Mouse (Mus musculus): ENCODE data around the gene Ddc. TPM values are rescaled to one million over a fixed set of nuclear protein-coding genes. Genes with fewer than 3 reads are reported as not detected.

The Ddc gene
- polyA plus RNA-seq, 1 experiment from 2014 or later, result 21.7 TPM

DNA sequence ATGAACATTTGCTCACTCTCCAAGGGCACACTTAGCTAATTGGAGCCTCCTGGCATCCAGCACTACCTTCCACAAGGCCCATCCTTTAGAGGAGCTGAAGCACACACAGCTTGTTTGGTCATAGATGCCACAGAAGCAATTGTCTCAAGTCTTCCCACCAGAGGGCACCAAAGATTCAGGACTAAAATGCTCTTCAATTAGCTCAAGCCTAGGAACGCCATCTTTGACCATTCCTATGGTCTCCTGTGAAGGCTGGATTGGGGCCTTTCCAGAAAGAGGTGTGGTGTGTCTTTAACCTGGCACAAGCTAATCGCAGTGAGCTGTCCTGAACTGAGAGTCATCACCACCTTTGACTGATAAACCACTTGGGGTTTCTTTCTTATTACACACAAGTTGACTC lies 77.7 kb downstream of the Ddc start:
- H3K4me3 ChIP-seq (ENCODE audit: low read depth, low read length), result no peak overlapping the region
- WGBS, result 5% methylated on average over 2 of the region's 2 CpGs
- H3K27ac ChIP-seq (ENCODE audit: low read length), result no peak overlapping the region
- no peaks in the 10 kb centered on the region for H3K27me3 ChIP-seq (ENCODE audit: control insufficient read depth, insufficient read depth, low read depth, low read length)
- no peaks in the 10 kb centered on the region for H3K36me3 ChIP-seq (ENCODE audit: control insufficient read depth, insufficient read depth, low read length)
- no peak overlapping the region for H3K4me2 ChIP-seq (ENCODE audit: low read length)
- H3K9me3 ChIP-seq (replicated peaks; ENCODE audit: control insufficient read depth, low read length, poor library complexity, severe bottlenecking), result no peaks in the 10 kb centered on the region
- peaks cover 20% of the 10 kb centered on the region for H3K4me1 ChIP-seq (ENCODE audit: control insufficient read depth, insufficient read depth, low read length)
- no peak overlapping the region for H3K9ac ChIP-seq (ENCODE audit: low read depth, low read length)
- peak; percentile 69 for ATAC-seq

GRCm38 (mm10) chr11:11819206-11819605 lies 78.7 kb downstream of the Ddc start:
- no peaks in the 10 kb centered on the region for H3K36me3 ChIP-seq (ENCODE audit: control insufficient read depth, insufficient read depth, low read length)
- H3K27ac ChIP-seq (ENCODE audit: low read length), result no peak overlapping the region
- H3K9me3 ChIP-seq (replicated peaks; ENCODE audit: control insufficient read depth, low read length, poor library complexity, severe bottlenecking), result no peaks in the 10 kb centered on the region
- no peaks in the 10 kb centered on the region for H3K27me3 ChIP-seq (ENCODE audit: control insufficient read depth, insufficient read depth, low read depth, low read length)
- H3K9ac ChIP-seq (ENCODE audit: low read depth, low read length), result no peak overlapping the region
- WGBS, result 91% methylated on average over 5 of the region's 5 CpGs
- H3K4me1 ChIP-seq (ENCODE audit: control insufficient read depth, insufficient read depth, low read length), result peaks cover 20% of the 10 kb centered on the region
- no peak overlapping the region for H3K4me2 ChIP-seq (ENCODE audit: low read length)
- ATAC-seq, result no peak
- no peak overlapping the region for H3K4me3 ChIP-seq (ENCODE audit: low read depth, low read length)

DNA sequence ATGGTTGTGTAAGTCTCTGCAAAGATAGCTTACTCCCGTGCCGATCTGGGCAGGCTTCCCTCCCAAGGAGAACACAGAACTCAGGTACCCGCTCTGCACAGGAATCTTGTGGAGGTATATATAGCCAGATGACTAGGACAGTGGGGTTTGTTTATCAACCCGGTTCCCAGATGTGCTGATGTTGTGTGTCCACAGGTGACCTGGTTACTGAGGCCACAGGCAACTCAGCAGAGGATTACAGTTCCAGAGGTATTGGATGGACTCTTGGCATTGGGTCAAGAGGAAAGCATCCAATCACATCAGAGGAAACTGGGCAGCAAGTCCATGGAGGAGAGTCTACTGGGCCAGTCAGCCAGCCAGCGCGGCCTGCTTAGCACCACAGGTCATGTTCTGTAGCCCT lies 79.1 kb downstream of the Ddc start:
- H3K4me3 ChIP-seq (ENCODE audit: low read depth, low read length), result no peak overlapping the region
- WGBS, result 94% methylated on average over 6 of the region's 6 CpGs
- H3K4me2 ChIP-seq (ENCODE audit: low read length), result no peak overlapping the region
- peaks cover 20% of the 10 kb centered on the region for H3K4me1 ChIP-seq (ENCODE audit: control insufficient read depth, insufficient read depth, low read length)
- H3K27me3 ChIP-seq (ENCODE audit: control insufficient read depth, insufficient read depth, low read depth, low read length), result no peaks in the 10 kb centered on the region
- no peak overlapping the region for H3K9ac ChIP-seq (ENCODE audit: low read depth, low read length)
- no peaks in the 10 kb centered on the region for H3K9me3 ChIP-seq (replicated peaks; ENCODE audit: control insufficient read depth, low read length, poor library complexity, severe bottlenecking)
- H3K36me3 ChIP-seq (ENCODE audit: control insufficient read depth, insufficient read depth, low read length), result no peaks in the 10 kb centered on the region
- H3K27ac ChIP-seq (ENCODE audit: low read length), result no peak overlapping the region
- no peak for ATAC-seq

DNA sequence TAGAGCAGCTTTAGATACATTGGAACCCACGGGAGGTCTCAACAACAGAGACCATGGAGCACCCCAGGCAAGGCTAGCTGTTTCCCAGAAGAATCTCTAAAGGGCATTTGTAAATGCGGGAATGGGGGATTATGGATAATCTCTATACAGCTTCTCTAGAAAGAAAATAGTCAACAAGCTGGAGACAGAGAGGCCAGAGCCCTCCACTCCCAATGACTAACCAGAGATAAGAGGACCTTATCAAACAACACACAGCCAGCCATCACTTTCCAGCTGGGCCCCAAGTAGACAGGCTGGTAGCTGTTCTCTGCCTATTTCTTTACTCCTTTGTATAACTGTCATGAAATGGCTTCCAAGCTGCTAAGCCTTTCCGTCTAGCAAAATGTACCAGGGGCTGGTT lies 82.2 kb downstream of the Ddc start:
- Histone ChIP-seq H3K36me3 (ENCODE audit: control insufficient read depth, insufficient read depth, low read length) (no peaks in the 10 kb centered on the region), H3K4me3 (ENCODE audit: low read depth, low read length) (no peak overlapping the region), H3K9me3 (replicated peaks; ENCODE audit: control insufficient read depth, low read length, poor library complexity, severe bottlenecking) (no peaks in the 10 kb centered on the region), H3K27ac (ENCODE audit: low read length) (no peak overlapping the region), H3K27me3 (ENCODE audit: control insufficient read depth, insufficient read depth, low read depth, low read length) (no peaks in the 10 kb centered on the region), H3K4me1 (ENCODE audit: control insufficient read depth, insufficient read depth, low read length) (no peaks in the 10 kb centered on the region), H3K4me2 (ENCODE audit: low read length) (no peak overlapping the region), H3K9ac (ENCODE audit: low read depth, low read length) (no peak overlapping the region)
- ATAC-seq, result no peak
- 45% methylated on average over 3 of the region's 3 CpGs for WGBS

- H3K27ac ChIP-seq (ENCODE audit: low read length), result no peak overlapping the region
- ATAC-seq, result 0 out of 2 replicates have a peak, but pooled peaks have one; percentile 18
- H3K9ac ChIP-seq (ENCODE audit: low read depth, low read length), result no peak overlapping the region
- 18% methylated on average over 9 of the region's 9 CpGs for WGBS
- no peak overlapping the region for H3K4me3 ChIP-seq (ENCODE audit: low read depth, low read length)
- peak overlapping the region; percentile 26 for H3K4me2 ChIP-seq (ENCODE audit: low read length)
- H3K36me3 ChIP-seq (ENCODE audit: control insufficient read depth, insufficient read depth, low read length), result no peaks in the 10 kb centered on the region
- H3K4me1 ChIP-seq (ENCODE audit: control insufficient read depth, insufficient read depth, low read length), result peaks cover 5% of the 10 kb centered on the region
- H3K9me3 ChIP-seq (replicated peaks; ENCODE audit: control insufficient read depth, low read length, poor library complexity, severe bottlenecking), result no peaks in the 10 kb centered on the region
- no peaks in the 10 kb centered on the region for H3K27me3 ChIP-seq (ENCODE audit: control insufficient read depth, insufficient read depth, low read depth, low read length)
Measured at GRCm38 (mm10) chr11:11811906-11812480, 86.0 kb downstream of the Ddc start.

GRCm38 (mm10) chr11:11809404-11810175 lies 88.4 kb downstream of the Ddc start:
- H3K9ac ChIP-seq (ENCODE audit: low read depth, low read length), result peak overlapping the region; percentile 92
- no peak; the same call in none of the 2 replicates for ATAC-seq
- peak overlapping the region; percentile 90 for H3K4me2 ChIP-seq (ENCODE audit: low read length)
- peak overlapping the region; percentile 94 for H3K27ac ChIP-seq (ENCODE audit: low read length)
- H3K27me3 ChIP-seq (ENCODE audit: control insufficient read depth, insufficient read depth, low read depth, low read length), result no peaks in the 10 kb centered on the region
- H3K36me3 ChIP-seq (ENCODE audit: control insufficient read depth, insufficient read depth, low read length), result no peaks in the 10 kb centered on the region
- no peaks in the 10 kb centered on the region for H3K9me3 ChIP-seq (replicated peaks; ENCODE audit: control insufficient read depth, low read length, poor library complexity, severe bottlenecking)
- peaks cover 5% of the 10 kb centered on the region for H3K4me1 ChIP-seq (ENCODE audit: control insufficient read depth, insufficient read depth, low read length)
- WGBS, result 3% methylated on average over 11 of the region's 11 CpGs
- H3K4me3 ChIP-seq (ENCODE audit: low read depth, low read length), result peak overlapping the region; percentile 79

- no peaks in the 10 kb centered on the region for H3K36me3 ChIP-seq (ENCODE audit: control insufficient read depth, insufficient read depth, low read length)
- H3K9ac ChIP-seq (ENCODE audit: low read depth, low read length), result peak within 1 kb of the TSS; percentile 92
- H3K27ac ChIP-seq (ENCODE audit: low read length), result peak within 1 kb of the TSS; percentile 94
- H3K4me3 ChIP-seq (ENCODE audit: low read depth, low read length), result peak within 1 kb of the TSS; percentile 79
- under 1% methylated on average over 52 of the region's 53 CpGs for whole genome bisulfite sequencing
- peaks cover 5% of the 10 kb centered on the region for H3K4me1 ChIP-seq (ENCODE audit: control insufficient read depth, insufficient read depth, low read length)
- no peaks in the 10 kb centered on the region for H3K9me3 ChIP-seq (replicated peaks; ENCODE audit: control insufficient read depth, low read length, poor library complexity, severe bottlenecking)
- peak; percentile 97 for ATAC-seq
- H3K4me2 ChIP-seq (ENCODE audit: low read length), result peak within 1 kb of the TSS; percentile 90
- no peaks in the 10 kb centered on the region for H3K27me3 ChIP-seq (ENCODE audit: control insufficient read depth, insufficient read depth, low read depth, low read length)
Measured at GRCm38 (mm10) chr11:11808820-11809403, 89.0 kb downstream of the Ddc start, which contains the start of gene Fignl1. TSS of gene Fignl1 (minus strand) at chr11:11808962.

GRCm38 (mm10) chr11:11808035-11808819 lies 89.7 kb downstream of the Ddc start:
- H3K9ac ChIP-seq (ENCODE audit: low read depth, low read length), result peak overlapping the region; percentile 92
- no peaks in the 10 kb centered on the region for H3K36me3 ChIP-seq (ENCODE audit: control insufficient read depth, insufficient read depth, low read length)
- no peaks in the 10 kb centered on the region for H3K27me3 ChIP-seq (ENCODE audit: control insufficient read depth, insufficient read depth, low read depth, low read length)
- H3K4me1 ChIP-seq (ENCODE audit: control insufficient read depth, insufficient read depth, low read length), result peaks cover 5% of the 10 kb centered on the region
- H3K4me2 ChIP-seq (ENCODE audit: low read length), result peak overlapping the region; percentile 90
- 9% methylated on average over 25 of the region's 25 CpGs for WGBS
- H3K9me3 ChIP-seq (replicated peaks; ENCODE audit: control insufficient read depth, low read length, poor library complexity, severe bottlenecking), result no peaks in the 10 kb centered on the region
- peak overlapping the region; percentile 94; the same call in 1 of the 2 replicates for H3K27ac ChIP-seq (ENCODE audit: low read length)
- ATAC-seq, result no peak
- peak overlapping the region; percentile 79 for H3K4me3 ChIP-seq (ENCODE audit: low read depth, low read length)

Measured in midbrain, embryonic 16.5 days (tissue).